Mouse (Mus musculus) E14TG2a.4 (cell line): ENCODE data around the gene Tns3.

Experiments
- H3K27me3 ChIP-seq: 2 replicates; pipeline ENCODE4 v1.6.1; 2014; ENCODE audit warnings: low read length, control low read depth; ENCODE audit not compliant: insufficient read depth
- H3K36me3 ChIP-seq: 2 replicates; pipeline ENCODE4 v1.6.1; 2014; ENCODE audit warnings: low read length, control low read depth; ENCODE audit not compliant: insufficient read depth
- H3K4me1 ChIP-seq: replicated peaks from 2 replicates; pipeline ENCODE4 v1.6.1; 2014; ENCODE audit warnings: low read depth, low read length, control low read depth
- H3K4me3 ChIP-seq: replicated peaks from 2 replicates; pipeline ENCODE4 v1.5.1; 2014; ENCODE audit warnings: mild to moderate bottlenecking, low read length
- H3K9me3 ChIP-seq: 2 replicates; pipeline ENCODE4 v1.6.1; 2014; ENCODE audit warnings: low read length, control low read depth
- CTCF ChIP-seq: conservative IDR thresholded peaks from 2 replicates; pipeline ENCODE4 v1.5.1; 2014; ENCODE audit warnings: low read length
- NANOG ChIP-seq: IDR thresholded peaks from 2 replicates; pipeline ENCODE4 v1.6.1; 2014; ENCODE audit warnings: borderline replicate concordance, low read length, mixed read lengths
- POU5F1 ChIP-seq: IDR thresholded peaks from 2 replicates; pipeline ENCODE4 v1.6.1; 2014; ENCODE audit warnings: low read length, borderline replicate concordance

Tns3 gene

GRCm38 (mm10) chr11:8434366-8434765 is 230.0 kb downstream of the Tns3 start:
- Histone ChIP-seq H3K27me3 (no peaks in the 10 kb centered on the region), H3K4me1 (peaks cover 42% of the 10 kb centered on the region), H3K9me3 (no peaks in the 10 kb centered on the region), H3K36me3 (peaks cover 98% of the 10 kb centered on the region), H3K4me3 (no peak overlapping the region)
- no peak for TF ChIP-seq CTCF
- no peak for TF ChIP-seq POU5F1
- no peak for TF ChIP-seq NANOG

GRCm38 (mm10) chr11:8433443-8433842 is 230.9 kb downstream of the Tns3 start:
- H3K4me1 ChIP-seq = peaks cover 45% of the 10 kb centered on the region
- no peaks in the 10 kb centered on the region for H3K9me3 ChIP-seq
- H3K27me3 ChIP-seq = no peaks in the 10 kb centered on the region
- peaks cover 94% of the 10 kb centered on the region for H3K36me3 ChIP-seq
- TF ChIP-seq NANOG = no peak
- TF ChIP-seq POU5F1 = no peak
- TF ChIP-seq CTCF = no peak
- no peak overlapping the region for H3K4me3 ChIP-seq

GRCm38 (mm10) chr11:8432941-8433340 is 231.4 kb downstream of the Tns3 start:
- Histone ChIP-seq H3K4me1 (peaks cover 41% of the 10 kb centered on the region), H3K4me3 (no peak overlapping the region), H3K9me3 (no peaks in the 10 kb centered on the region), H3K27me3 (no peaks in the 10 kb centered on the region), H3K36me3 (peaks cover 92% of the 10 kb centered on the region)
- TF ChIP-seq NANOG (no peak), POU5F1 (no peak), CTCF (no peak)

GRCm38 (mm10) chr11:8427660-8428059 is 236.7 kb downstream of the Tns3 start:
- Histone ChIP-seq H3K36me3 (peaks cover 39% of the 10 kb centered on the region), H3K4me3 (no peak overlapping the region), H3K9me3 (no peaks in the 10 kb centered on the region), H3K4me1 (peaks cover 11% of the 10 kb centered on the region), H3K27me3 (no peaks in the 10 kb centered on the region)
- TF ChIP-seq POU5F1 (no peak), CTCF (no peak), NANOG (no peak)

GRCm38 (mm10) chr11:8425226-8425570 is 239.1 kb downstream of the Tns3 start:
- TF ChIP-seq CTCF (no peak), NANOG (no peak), POU5F1 (no peak)
- Histone ChIP-seq H3K36me3 (peaks cover 17% of the 10 kb centered on the region), H3K9me3 (no peaks in the 10 kb centered on the region), H3K27me3 (no peaks in the 10 kb centered on the region), H3K4me3 (no peak overlapping the region), H3K4me1 (peaks cover 11% of the 10 kb centered on the region)

- TF ChIP-seq POU5F1 = no peak
- TF ChIP-seq NANOG = no peak
- TF ChIP-seq CTCF = peak; percentile 91
- Histone ChIP-seq H3K4me1 (peaks cover 9% of the 10 kb centered on the region), H3K4me3 (no peak overlapping the region), H3K36me3 (peaks cover 11% of the 10 kb centered on the region), H3K27me3 (no peaks in the 10 kb centered on the region), H3K9me3 (no peaks in the 10 kb centered on the region)
These were observed 239.8 kb downstream of the Tns3 start for GRCm38 (mm10) chr11:8424342-8425225.

GRCm38 (mm10) chr11:8405225-8405899 is 259.0 kb downstream of the Tns3 start:
- Histone ChIP-seq H3K27me3 (peaks cover 8% of the 10 kb centered on the region; the same call in 1 of the 2 replicates), H3K4me1 (no peaks in the 10 kb centered on the region), H3K36me3 (no peaks in the 10 kb centered on the region), H3K4me3 (no peak overlapping the region), H3K9me3 (peaks cover 15% of the 10 kb centered on the region)
- TF ChIP-seq CTCF (peak; percentile 76), NANOG (no peak), POU5F1 (no peak)

- no peaks in the 10 kb centered on the region for H3K4me1 ChIP-seq
- H3K27me3 ChIP-seq = peaks cover 8% of the 10 kb centered on the region; the same call in 1 of the 2 replicates
- no peaks in the 10 kb centered on the region for H3K36me3 ChIP-seq
- no peak for TF ChIP-seq NANOG
- TF ChIP-seq POU5F1 = no peak
- no peak for TF ChIP-seq CTCF
- H3K9me3 ChIP-seq = peaks cover 14% of the 10 kb centered on the region
- no peak overlapping the region for H3K4me3 ChIP-seq
These were observed 263.0 kb downstream of the Tns3 start for GRCm38 (mm10) chr11:8401328-8401727.
